Mouse (Mus musculus): Measurements from ENCODE around the gene Dnase1l2. TPM values are rescaled to one million over a fixed set of nuclear protein-coding genes. Genes with fewer than 3 reads are reported as not detected.
"Not testable (repeated sequence)": the region's sequence is repeated elsewhere in the genome, so short reads cannot be mapped to it uniquely, and the experiment has no call there.

Gene Dnase1l2
- polyA plus RNA-seq, 1 experiment from 2014 or later, result 2.1 TPM

- ATAC-seq (ENCODE audit: low FRiP score) (no peak), DNase-seq (ENCODE audit: low spot score, missing footprints) (no peak)
- Histone ChIP-seq H3K9me3 (ENCODE audit: control insufficient read depth, low read length) (no peaks in the 10 kb centered on the region), H3K27me3 (ENCODE audit: control insufficient read depth, insufficient read depth, low read length) (no peaks in the 10 kb centered on the region), H3K4me1 (ENCODE audit: control insufficient read depth, insufficient read depth, low read length) (no peaks in the 10 kb centered on the region), H3K9ac (ENCODE audit: low read length) (no peak overlapping the region), H3K4me3 (ENCODE audit: low read depth, low read length) (no peak overlapping the region), H3K27ac (ENCODE audit: low read depth, low read length) (no peak overlapping the region), H3K36me3 (ENCODE audit: control insufficient read depth, insufficient read depth, low read length) (no peaks in the 10 kb centered on the region), H3K4me2 (no peak overlapping the region)
- WGBS, result 65% methylated on average over 2 of the region's 2 CpGs
These were observed 18.7 kb upstream of the Dnase1l2 start for GRCm38 (mm10) chr17:24461580-24461979.

GRCm38 (mm10) chr17:24455523-24456206 is 12.8 kb upstream of the Dnase1l2 start:
- not testable (repeated sequence) for H3K36me3 ChIP-seq (ENCODE audit: control insufficient read depth, insufficient read depth, low read length); H3K4me1 ChIP-seq (ENCODE audit: control insufficient read depth, insufficient read depth, low read length); H3K9me3 ChIP-seq (ENCODE audit: control insufficient read depth, low read length); DNase-seq (ENCODE audit: low spot score, missing footprints); H3K9ac ChIP-seq (ENCODE audit: low read length); ATAC-seq (ENCODE audit: low FRiP score); H3K27ac ChIP-seq (ENCODE audit: low read depth, low read length); H3K27me3 ChIP-seq (ENCODE audit: control insufficient read depth, insufficient read depth, low read length)
- 0 out of 2 replicates have a peak overlapping the region, but pooled peaks have one; percentile 20 for H3K4me2 ChIP-seq
- peak overlapping the region; percentile 73; the same call in 1 of the 2 replicates for H3K4me3 ChIP-seq (ENCODE audit: low read depth, low read length)
- WGBS, result 51% methylated on average over 10 of the region's 10 CpGs

- peak overlapping the region; percentile 73 for H3K4me3 ChIP-seq (ENCODE audit: low read depth, low read length)
- whole genome bisulfite sequencing, result under 1% methylated on average over 58 of the region's 67 CpGs
- H3K9ac ChIP-seq (ENCODE audit: low read length), result peak overlapping the region; percentile 84
- H3K9me3 ChIP-seq (ENCODE audit: control insufficient read depth, low read length), result no peaks in the 10 kb centered on the region
- DNase-seq (ENCODE audit: low spot score, missing footprints) (peak; percentile 100), ATAC-seq (ENCODE audit: low FRiP score) (peak; percentile 95)
- H3K4me2 ChIP-seq, result peak overlapping the region; percentile 55
- peak overlapping the region; percentile 74 for H3K27ac ChIP-seq (ENCODE audit: low read depth, low read length)
- no peaks in the 10 kb centered on the region for H3K27me3 ChIP-seq (ENCODE audit: control insufficient read depth, insufficient read depth, low read length)
- H3K4me1 ChIP-seq (ENCODE audit: control insufficient read depth, insufficient read depth, low read length), result peaks cover 6% of the 10 kb centered on the region
- H3K36me3 ChIP-seq (ENCODE audit: control insufficient read depth, insufficient read depth, low read length), result peaks cover 3% of the 10 kb centered on the region; the same call in 1 of the 2 replicates
These were observed 12.0 kb upstream of the Dnase1l2 start for GRCm38 (mm10) chr17:24454756-24455522.

DNA sequence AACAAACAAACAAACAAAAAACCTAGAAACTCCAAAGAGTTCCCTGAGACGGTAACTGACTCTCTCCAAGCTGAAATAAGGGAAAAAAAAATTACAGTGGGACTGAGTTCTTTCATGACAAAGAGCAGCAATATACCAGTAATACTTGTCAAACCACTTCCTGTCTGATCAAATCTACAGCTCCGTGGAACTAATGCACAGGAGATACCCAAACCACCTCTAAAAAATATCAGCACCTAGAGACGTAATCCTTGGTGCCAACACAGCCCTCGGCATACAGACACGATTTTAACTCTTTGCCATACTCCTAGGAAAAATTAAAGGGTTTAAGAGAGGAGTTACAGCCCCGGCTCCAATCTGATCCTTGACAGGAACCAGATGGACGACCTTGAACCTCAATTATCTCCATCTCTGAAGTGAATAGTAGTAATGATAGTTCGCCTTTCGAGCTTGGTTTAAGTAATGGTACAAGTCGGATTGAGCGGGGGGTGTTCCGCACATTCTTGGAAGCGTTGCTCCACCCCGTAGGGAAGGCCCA is 11.4 kb upstream of the Dnase1l2 start:
- ATAC-seq (ENCODE audit: low FRiP score) (no peak), DNase-seq (ENCODE audit: low spot score, missing footprints) (no peak)
- 11% methylated on average over 14 of the region's 14 CpGs for WGBS

DNA sequence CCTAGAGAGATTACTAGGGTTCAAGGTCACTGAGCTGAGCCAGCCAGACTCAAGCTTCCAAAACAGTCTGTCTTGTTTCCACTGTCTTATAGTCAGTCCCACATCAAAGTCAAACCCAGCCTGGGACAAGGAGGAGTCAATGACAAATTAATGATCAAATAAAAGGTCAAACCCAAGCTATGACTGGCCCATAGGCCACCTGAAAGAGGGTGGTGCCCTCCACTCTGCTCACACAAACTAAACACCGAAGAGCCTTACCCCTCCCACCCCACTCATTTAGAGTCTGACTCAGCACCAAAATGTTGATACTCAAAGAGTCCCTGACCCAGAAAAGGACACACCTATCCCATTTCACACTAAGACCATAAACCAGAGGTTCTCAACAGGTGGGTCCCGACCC is 10.5 kb upstream of the Dnase1l2 start:
- no peak overlapping the region; the same call in 1 of the 2 replicates for H3K9ac ChIP-seq (ENCODE audit: low read length)
- H3K27me3 ChIP-seq (ENCODE audit: control insufficient read depth, insufficient read depth, low read length), result no peaks in the 10 kb centered on the region
- peaks cover 9% of the 10 kb centered on the region; the same call in 1 of the 2 replicates for H3K36me3 ChIP-seq (ENCODE audit: control insufficient read depth, insufficient read depth, low read length)
- WGBS, result 100% methylated on average over 2 of the region's 2 CpGs
- no peak overlapping the region for H3K4me3 ChIP-seq (ENCODE audit: low read depth, low read length)
- H3K4me2 ChIP-seq, result 0 out of 2 replicates have a peak overlapping the region, but pooled peaks have one; percentile 55
- ATAC-seq (ENCODE audit: low FRiP score) (no peak), DNase-seq (ENCODE audit: low spot score, missing footprints) (no peak)
- H3K4me1 ChIP-seq (ENCODE audit: control insufficient read depth, insufficient read depth, low read length), result peaks cover 6% of the 10 kb centered on the region
- H3K9me3 ChIP-seq (ENCODE audit: control insufficient read depth, low read length), result no peaks in the 10 kb centered on the region
- H3K27ac ChIP-seq (ENCODE audit: low read depth, low read length), result no peak overlapping the region

More for the DNA sequence above, 11.4 kb upstream of the Dnase1l2 start:
- Histone ChIP-seq H3K4me3 (ENCODE audit: low read depth, low read length) (peak overlapping the region; percentile 73), H3K9ac (ENCODE audit: low read length) (peak overlapping the region; percentile 84), H3K36me3 (ENCODE audit: control insufficient read depth, insufficient read depth, low read length) (peaks cover 7% of the 10 kb centered on the region; the same call in 1 of the 2 replicates), H3K9me3 (ENCODE audit: control insufficient read depth, low read length) (no peaks in the 10 kb centered on the region), H3K4me1 (ENCODE audit: control insufficient read depth, insufficient read depth, low read length) (peaks cover 6% of the 10 kb centered on the region), H3K27ac (ENCODE audit: low read depth, low read length) (peak overlapping the region; percentile 74), H3K27me3 (ENCODE audit: control insufficient read depth, insufficient read depth, low read length) (no peaks in the 10 kb centered on the region), H3K4me2 (peak overlapping the region; percentile 55)

DNA sequence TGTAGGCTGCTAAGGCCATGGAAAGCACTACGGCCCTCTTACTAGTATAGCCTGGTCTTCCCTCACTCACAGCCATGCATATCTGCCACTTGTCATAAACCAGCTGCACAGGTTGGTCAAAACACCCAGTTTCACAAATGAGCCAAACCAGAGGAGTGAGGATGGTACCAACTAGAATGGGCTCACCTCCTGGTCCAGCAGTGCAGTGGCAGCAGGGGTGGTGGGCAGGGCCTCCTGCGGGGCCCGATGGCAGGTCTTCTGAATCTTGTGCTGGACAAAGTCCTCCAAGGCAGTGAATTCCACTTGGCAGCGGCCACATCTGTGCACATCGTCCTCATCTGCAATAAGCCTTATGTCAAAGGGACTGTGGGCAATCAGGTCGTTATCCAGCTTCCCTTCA is 8.3 kb upstream of the Dnase1l2 start:
- no peak overlapping the region for H3K9ac ChIP-seq (ENCODE audit: low read length)
- peaks cover 20% of the 10 kb centered on the region for H3K36me3 ChIP-seq (ENCODE audit: control insufficient read depth, insufficient read depth, low read length)
- 94% methylated on average over 6 of the region's 6 CpGs for WGBS
- DNase-seq (ENCODE audit: low spot score, missing footprints) (no peak), ATAC-seq (ENCODE audit: low FRiP score) (no peak)
- no peak overlapping the region for H3K27ac ChIP-seq (ENCODE audit: low read depth, low read length)
- no peaks in the 10 kb centered on the region for H3K9me3 ChIP-seq (ENCODE audit: control insufficient read depth, low read length)
- no peak overlapping the region for H3K4me2 ChIP-seq
- no peak overlapping the region for H3K4me3 ChIP-seq (ENCODE audit: low read depth, low read length)
- no peaks in the 10 kb centered on the region for H3K27me3 ChIP-seq (ENCODE audit: control insufficient read depth, insufficient read depth, low read length)
- peaks cover 6% of the 10 kb centered on the region for H3K4me1 ChIP-seq (ENCODE audit: control insufficient read depth, insufficient read depth, low read length)

GRCm38 (mm10) chr17:24449507-24449906 is 6.6 kb upstream of the Dnase1l2 start:
- ATAC-seq (ENCODE audit: low FRiP score), result no peak
- Histone ChIP-seq H3K4me3 (ENCODE audit: low read depth, low read length) (no peak overlapping the region), H3K36me3 (ENCODE audit: control insufficient read depth, insufficient read depth, low read length) (peaks cover 36% of the 10 kb centered on the region), H3K4me2 (no peak overlapping the region), H3K9me3 (ENCODE audit: control insufficient read depth, low read length) (no peaks in the 10 kb centered on the region), H3K27ac (ENCODE audit: low read depth, low read length) (no peak overlapping the region), H3K27me3 (ENCODE audit: control insufficient read depth, insufficient read depth, low read length) (no peaks in the 10 kb centered on the region), H3K4me1 (ENCODE audit: control insufficient read depth, insufficient read depth, low read length) (peaks cover 6% of the 10 kb centered on the region), H3K9ac (ENCODE audit: low read length) (no peak overlapping the region)
- no peak for DNase-seq (ENCODE audit: low spot score, missing footprints)
- 93% methylated on average over 6 of the region's 6 CpGs for WGBS

GRCm38 (mm10) chr17:24446590-24446989 is 3.7 kb upstream of the Dnase1l2 start:
- DNase-seq (ENCODE audit: low spot score, missing footprints), result no peak

DNA sequence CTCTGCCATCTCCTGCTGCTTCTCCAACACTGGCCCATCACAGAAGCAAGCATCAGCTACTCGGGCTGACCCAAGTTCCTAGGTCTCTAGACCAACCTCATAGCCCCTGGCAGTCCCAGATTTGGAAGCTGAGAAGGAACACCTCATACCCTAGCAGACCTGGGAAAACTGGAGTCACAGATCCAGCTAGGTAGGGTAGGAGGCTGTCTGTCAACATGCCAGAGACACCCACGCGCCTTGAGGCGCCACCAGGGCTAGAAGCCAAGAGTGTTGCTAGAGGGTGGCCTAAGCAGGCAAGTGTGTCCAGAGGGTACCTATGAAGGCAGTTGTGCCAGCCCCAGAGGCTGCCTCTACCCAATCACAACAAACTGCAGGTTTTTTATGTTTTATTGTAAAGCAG is 504 bp upstream of the Dnase1l2 start:
- Histone ChIP-seq H3K4me3 (ENCODE audit: low read depth, low read length) (no peak overlapping the region), H3K27ac (ENCODE audit: low read depth, low read length) (no peak overlapping the region), H3K4me1 (ENCODE audit: control insufficient read depth, insufficient read depth, low read length) (no peaks in the 10 kb centered on the region), H3K9ac (ENCODE audit: low read length) (no peak overlapping the region), H3K4me2 (no peak overlapping the region), H3K36me3 (ENCODE audit: control insufficient read depth, insufficient read depth, low read length) (peaks cover 40% of the 10 kb centered on the region), H3K27me3 (ENCODE audit: control insufficient read depth, insufficient read depth, low read length) (no peaks in the 10 kb centered on the region), H3K9me3 (ENCODE audit: control insufficient read depth, low read length) (no peaks in the 10 kb centered on the region)
- 89% methylated on average over 4 of the region's 4 CpGs for WGBS
- ATAC-seq (ENCODE audit: low FRiP score) (no peak), DNase-seq (ENCODE audit: low spot score, missing footprints) (no peak)

More at GRCm38 (mm10) chr17:24446590-24446989, 3.7 kb upstream of the Dnase1l2 start:
- 93% methylated on average over 8 of the region's 8 CpGs for WGBS
- no peak for ATAC-seq (ENCODE audit: low FRiP score)
- Histone ChIP-seq H3K27me3 (ENCODE audit: control insufficient read depth, insufficient read depth, low read length) (no peaks in the 10 kb centered on the region), H3K27ac (ENCODE audit: low read depth, low read length) (no peak overlapping the region), H3K4me1 (ENCODE audit: control insufficient read depth, insufficient read depth, low read length) (no peaks in the 10 kb centered on the region), H3K9me3 (ENCODE audit: control insufficient read depth, low read length) (no peaks in the 10 kb centered on the region), H3K36me3 (ENCODE audit: control insufficient read depth, insufficient read depth, low read length) (peaks cover 40% of the 10 kb centered on the region), H3K4me3 (ENCODE audit: low read depth, low read length) (no peak overlapping the region), H3K4me2 (no peak overlapping the region), H3K9ac (ENCODE audit: low read length) (no peak overlapping the region)
